Mouse (Mus musculus) common myeloid progenitor, adult 5-6 weeks (primary cell): ENCODE results near the gene Zfp207. TPM values are rescaled to one million over a fixed set of nuclear protein-coding genes. Genes with fewer than 3 reads are reported as not detected.
"Not testable (repeated sequence)": the region's sequence is repeated elsewhere in the genome, so short reads cannot be mapped to it uniquely, and the experiment has no call there.

ENCODE experiments used
- ATAC-seq: replicated peaks from 2 replicates; pipeline ENCODE4 v1.8.0; 2016; ENCODE audit warnings: low read depth, mild to moderate bottlenecking, moderate TSS enrichment, inconsistent platforms; ENCODE audit not compliant: poor library complexity, severe bottlenecking
- total RNA-seq: library from RNA; stranded (forward); fragments of 200-1000, 187-1606 nt; gene quantifications from 2 replicates; pipeline ENCODE4 v1.2.3, GENCODE M21; 2017

Gene Zfp207
- total RNA-seq = 244 and 248 TPM in 2 replicates

DNA sequence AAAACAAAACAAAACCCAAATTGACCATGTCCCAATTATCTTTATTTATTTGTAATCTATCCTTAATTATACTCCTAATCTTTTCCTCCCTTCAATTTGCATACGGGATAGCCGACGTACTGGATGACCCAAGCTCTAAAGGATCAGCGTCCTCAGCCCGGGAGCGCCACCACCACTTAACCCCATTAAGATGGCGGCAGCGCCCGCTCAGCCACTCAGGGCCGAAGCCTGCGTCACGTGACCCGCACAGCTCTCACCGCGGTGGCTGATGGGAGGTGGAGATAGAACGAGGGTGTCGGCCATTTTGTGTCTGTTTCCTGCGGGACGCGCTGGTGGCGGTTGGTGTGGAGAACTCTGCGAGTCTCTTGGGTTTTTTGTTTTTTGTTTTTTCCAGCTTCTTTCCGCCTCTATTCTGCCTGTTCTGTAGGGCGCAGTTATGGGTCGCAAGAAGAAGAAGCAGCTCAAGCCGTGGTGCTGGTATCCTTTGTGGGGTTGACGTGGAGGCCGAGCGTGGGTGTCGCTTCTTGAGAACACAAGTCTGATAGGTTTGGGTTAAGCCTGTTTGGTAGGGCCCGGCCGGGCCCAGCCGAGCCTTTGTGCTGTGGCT, at the start of gene Zfp207:
Gene Zfp207 (plus strand): TSS at position 261 of the 607 bp plus-strand sequence.
- peak; percentile 94 for ATAC-seq

DNA sequence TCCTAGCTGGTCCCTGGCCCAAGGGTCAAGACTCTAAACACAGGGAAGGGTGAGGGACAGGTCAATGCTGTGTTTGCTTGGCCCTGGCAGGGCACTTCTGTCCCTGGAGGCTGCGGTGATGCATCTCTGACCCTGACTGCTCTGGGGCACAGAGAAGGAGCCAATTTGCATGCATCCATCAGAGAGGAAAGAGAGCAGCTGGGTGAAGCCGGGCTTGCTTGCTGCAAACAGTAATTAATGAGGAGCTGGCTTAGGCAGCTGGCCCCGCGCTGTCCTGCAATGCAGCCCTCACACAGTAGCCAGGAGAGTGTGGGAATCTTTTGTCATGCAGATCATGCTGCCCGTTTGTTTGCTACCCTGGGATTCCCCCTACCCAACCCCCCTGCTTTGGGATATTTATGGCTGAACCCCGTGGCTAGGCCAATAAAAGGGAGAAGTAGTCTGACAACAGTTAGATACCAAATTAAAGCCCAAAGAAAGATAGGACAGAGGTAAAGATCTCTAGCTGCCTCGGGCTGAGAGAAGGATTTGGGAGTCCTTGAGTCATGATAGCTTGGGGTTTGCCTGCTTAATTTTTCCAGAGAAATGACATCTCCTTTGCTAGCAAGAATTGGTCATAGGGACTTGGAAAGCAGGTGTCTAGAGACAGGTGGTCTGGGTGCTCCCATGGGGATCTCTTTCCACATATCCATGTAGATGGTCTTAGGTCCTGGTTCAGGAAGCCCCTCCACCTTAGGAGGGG, 47.3 kb upstream of the Zfp207 start:
- ATAC-seq = no peak

DNA sequence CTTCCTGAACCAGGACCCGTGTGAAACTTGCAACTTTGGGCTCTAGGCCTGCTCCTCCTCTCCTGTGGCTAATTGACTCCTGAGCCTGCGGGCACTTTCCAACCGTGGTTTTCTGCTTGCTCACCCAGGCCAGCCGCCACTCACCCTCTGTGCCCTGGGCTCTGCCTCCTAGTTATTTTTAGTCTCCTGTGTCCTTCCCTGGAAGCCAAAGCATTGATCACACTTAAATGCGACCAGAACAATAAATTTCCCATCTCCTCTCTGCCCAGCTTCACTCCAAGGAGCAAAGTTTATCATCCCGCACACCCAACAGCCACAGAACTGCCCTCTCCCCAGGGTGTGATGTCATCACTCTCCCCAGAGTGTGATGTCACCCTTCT, 46.7 kb upstream of the Zfp207 start:
- no peak for ATAC-seq

- no peak for ATAC-seq
Observed at GRCm38 (mm10) chr11:80342482-80342881, 40.6 kb upstream of the Zfp207 start.

DNA sequence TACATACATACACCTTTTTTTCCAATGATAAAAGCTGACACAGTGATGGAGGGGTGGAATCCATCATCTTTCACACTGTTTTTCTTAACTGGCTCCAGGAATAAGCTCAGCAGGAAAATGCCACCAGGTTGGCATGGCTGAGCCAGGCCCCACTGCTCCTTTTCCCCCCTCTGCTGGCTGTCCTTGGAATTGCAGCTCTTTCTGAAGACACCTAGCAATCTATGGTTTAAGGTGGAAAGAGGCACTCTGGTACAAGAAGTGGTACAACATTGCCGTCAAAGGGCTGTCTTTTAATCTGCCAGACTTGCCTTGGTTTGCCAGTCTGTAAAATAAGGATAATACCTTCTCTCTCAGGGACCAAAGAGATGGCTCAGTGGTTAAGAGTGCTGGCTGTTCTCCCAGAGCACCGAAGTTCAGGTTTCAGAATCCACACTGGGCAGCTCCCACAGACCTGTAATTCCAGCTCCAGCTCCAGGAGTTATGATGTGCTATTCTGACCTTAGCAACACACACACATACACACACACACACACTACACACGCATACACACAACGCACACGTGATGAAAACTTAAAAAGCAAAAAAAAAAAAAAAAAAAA, 31.1 kb upstream of the Zfp207 start:
- peak; percentile 77 for ATAC-seq

DNA sequence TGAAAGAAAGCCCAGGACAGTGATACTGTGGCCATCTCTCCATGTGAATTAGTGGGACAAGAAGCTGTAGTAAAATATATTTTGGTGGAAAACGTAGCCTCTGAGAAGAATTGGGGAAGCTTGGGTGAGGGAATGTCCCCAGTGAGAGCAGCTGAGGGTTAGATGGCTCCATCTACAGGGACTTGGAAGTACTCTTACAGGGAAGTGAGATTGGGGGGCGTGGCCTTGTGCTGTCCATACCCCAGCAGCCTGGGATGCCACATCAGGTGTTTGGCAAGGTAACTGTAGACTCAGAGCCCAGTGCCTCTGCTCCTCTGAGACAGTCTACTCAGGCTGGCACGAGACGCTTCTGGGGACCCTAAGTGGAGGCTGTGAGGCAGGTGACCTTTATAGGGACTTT, 28.2 kb upstream of the Zfp207 start:
- ATAC-seq = peak; percentile 86

GRCm38 (mm10) chr11:80368949-80369348, 14.1 kb upstream of the Zfp207 start:
- ATAC-seq = no peak

DNA sequence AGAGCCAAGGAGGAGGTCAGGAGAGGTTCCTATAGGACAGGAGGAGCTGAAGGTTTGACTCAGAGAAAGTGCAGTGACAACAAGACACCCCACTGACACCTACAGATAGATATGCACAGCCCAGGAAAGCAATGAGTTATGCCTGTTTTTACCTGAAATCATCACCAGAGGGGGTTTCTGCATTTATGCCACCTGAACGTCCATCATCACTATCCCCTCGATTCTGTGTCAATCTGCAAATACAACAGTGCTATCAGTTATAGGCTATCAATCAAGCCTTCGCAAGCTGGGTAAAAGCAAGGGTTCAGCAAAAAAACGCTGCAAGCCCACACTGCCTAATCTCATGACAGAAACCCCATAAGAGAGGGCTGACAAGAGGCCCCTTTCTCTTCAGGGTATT, 6.4 kb upstream of the Zfp207 start:
- no peak for ATAC-seq

DNA sequence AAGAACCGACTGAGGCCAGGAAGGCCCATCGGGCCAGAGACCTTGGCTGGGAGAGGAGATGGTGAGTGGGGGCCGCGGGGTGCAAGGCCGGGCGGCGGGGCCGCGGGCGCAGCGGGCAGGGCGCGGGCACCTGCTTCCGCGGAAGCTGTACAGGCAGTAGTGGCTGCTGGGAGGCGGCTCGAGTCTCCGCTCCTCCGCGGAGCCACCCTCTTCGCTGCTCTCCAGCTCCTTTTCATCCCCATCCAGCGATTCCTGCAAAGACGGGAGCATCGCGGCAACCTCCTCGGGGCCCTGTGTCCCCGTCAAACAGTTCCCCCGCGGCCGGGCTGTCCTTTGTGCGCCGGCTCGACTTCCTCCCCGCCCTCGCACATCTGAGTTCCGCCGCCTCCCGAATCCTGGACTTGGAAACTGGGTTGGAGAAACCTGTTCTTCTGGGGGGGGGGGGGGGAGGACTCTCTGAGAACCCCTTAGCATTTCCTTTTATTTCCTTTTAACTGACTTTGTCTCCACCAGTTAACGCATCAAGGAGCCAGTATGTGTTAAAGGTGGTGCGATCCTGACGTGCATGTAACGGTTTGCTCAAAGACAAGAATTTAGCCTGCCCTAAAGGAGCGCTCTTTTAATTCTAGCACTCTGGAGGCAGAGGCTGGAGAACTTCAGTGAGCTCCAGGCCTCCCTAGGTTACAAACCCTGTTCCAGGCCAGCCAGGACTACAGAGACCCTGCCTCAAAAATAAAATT, 5.2 kb upstream of the Zfp207 start, which contains the start of gene 5730455P16Rik:
Gene 5730455P16Rik (minus strand): TSS at position 323 of the 740 bp plus-strand sequence.
- peak; percentile 75 for ATAC-seq

GRCm38 (mm10) chr11:80378452-80379068, 4.5 kb upstream of the Zfp207 start:
- not testable (repeated sequence) for ATAC-seq

DNA sequence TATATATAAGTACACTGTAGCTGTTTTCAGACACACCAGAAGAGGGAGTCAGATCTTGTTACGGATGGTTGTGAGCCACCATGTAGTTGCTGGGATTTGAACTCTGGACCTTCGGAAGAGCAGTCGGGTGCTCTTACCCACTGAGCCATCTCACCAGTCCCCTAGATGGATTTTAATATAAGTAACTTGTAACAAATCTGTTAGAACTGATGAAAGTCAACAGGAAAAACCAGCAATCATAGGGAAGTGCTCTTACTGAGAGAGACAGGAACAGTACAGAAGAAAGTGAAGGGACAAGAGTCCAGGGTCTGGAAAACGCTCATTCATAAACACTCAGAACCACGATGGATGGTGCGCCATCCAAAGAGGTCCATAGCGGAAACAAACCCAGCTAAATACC, 3.9 kb upstream of the Zfp207 start:
- not testable (repeated sequence) for ATAC-seq

- peak; percentile 23 for ATAC-seq
Observed at GRCm38 (mm10) chr11:80382626-80383018, 457 bp upstream of the Zfp207 start.

GRCm38 (mm10) chr11:80383626-80384046, 557 bp downstream of the Zfp207 start:
- ATAC-seq = peak; percentile 36

- no peak for ATAC-seq
Observed at GRCm38 (mm10) chr11:80384461-80384860, 1.4 kb downstream of the Zfp207 start.

GRCm38 (mm10) chr11:80385055-80385454, 2.0 kb downstream of the Zfp207 start:
- ATAC-seq = no peak

GRCm38 (mm10) chr11:80386790-80387189, 3.7 kb downstream of the Zfp207 start:
- no peak for ATAC-seq

GRCm38 (mm10) chr11:80389885-80390284, 6.8 kb downstream of the Zfp207 start:
- no peak for ATAC-seq

DNA sequence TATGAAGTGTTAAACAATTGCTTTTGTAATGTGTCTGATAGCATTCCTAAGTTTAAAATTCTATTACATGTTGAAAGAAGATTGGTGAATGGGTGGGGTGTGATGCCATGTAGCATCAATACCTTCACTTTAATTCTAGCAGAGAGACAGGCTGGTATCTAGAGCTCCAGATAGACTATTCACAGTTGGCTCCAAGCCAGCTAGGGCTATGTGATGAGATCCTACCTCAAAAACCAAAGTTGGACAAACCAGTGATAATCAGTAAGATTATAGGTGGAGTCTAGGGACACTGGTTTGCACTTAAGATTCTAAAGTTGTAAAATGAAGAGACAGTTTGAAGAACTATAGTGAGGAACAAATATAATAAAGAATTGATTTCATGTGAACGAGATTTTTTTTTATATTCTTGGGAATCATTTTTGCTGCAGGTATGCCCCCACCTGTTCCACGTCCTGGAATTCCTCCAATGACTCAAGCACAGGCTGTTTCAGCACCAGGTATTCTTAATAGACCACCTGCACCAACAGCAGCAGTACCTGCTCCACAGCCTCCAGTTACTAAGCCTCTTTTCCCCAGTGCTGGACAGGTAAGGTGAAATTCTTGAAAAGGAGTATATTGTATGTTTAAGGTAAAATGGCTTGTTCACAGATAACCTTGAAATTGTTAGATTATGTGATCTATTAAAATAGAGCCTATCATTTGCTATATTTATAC, 8.5 kb downstream of the Zfp207 start:
- no peak for ATAC-seq

GRCm38 (mm10) chr11:80395930-80396329, 12.9 kb downstream of the Zfp207 start:
- ATAC-seq = no peak

- ATAC-seq = no peak
Observed at GRCm38 (mm10) chr11:80396617-80397016, 13.5 kb downstream of the Zfp207 start.
